Mouse (Mus musculus) liver, adult 2 months (tissue): Measurements from ENCODE around the gene Sys1. TPM values are rescaled to one million over a fixed set of nuclear protein-coding genes. Genes with fewer than 3 reads are reported as not detected.

Experiments used
- DNase-seq: peaks from one replicate; pipeline ENCODE4 v3.0.0-alpha.2; 2011; ENCODE audit warnings: low read depth, low spot score; ENCODE audit errors: extremely low read depth
- H3K27ac ChIP-seq: fragments of 200-500 bp; replicated peaks from 2 replicates; pipeline ENCODE4 v1.5.1; 2012; ENCODE audit warnings: low read depth, mild to moderate bottlenecking, control low read depth, inconsistent platforms, low read length; ENCODE audit not compliant: insufficient read depth
- H3K27me3 ChIP-seq: fragments of 200-500 bp; 2 replicates; pipeline ENCODE4 v1.6.1; 2012; ENCODE audit warnings: mild to moderate bottlenecking, moderate library complexity, low read length, inconsistent platforms; ENCODE audit not compliant: control insufficient read depth, insufficient read depth
- H3K36me3 ChIP-seq: fragments of 200-500 bp; 2 replicates; pipeline ENCODE4 v1.6.1; 2012; ENCODE audit warnings: low read length, inconsistent platforms; ENCODE audit not compliant: control insufficient read depth, insufficient read depth
- H3K4me1 ChIP-seq: fragments of 200-500 bp; 2 replicates; pipeline ENCODE4 v1.6.1; 2011; ENCODE audit warnings: low read length; ENCODE audit not compliant: control insufficient read depth, insufficient read depth
- H3K4me3 ChIP-seq: fragments of 200-500 bp; 2 replicates; pipeline ENCODE4 v1.5.1; 2011; ENCODE audit warnings: low read depth, mild to moderate bottlenecking, control low read depth, low read length, moderate library complexity; ENCODE audit not compliant: insufficient read depth
- H3K79me2 ChIP-seq: fragments of 200-500 bp; 2 replicates; pipeline ENCODE4 v1.6.1; 2012; ENCODE audit warnings: inconsistent platforms, mild to moderate bottlenecking, low read length, moderate library complexity; ENCODE audit not compliant: control insufficient read depth, insufficient read depth
- H3K9ac ChIP-seq: fragments of 200-500 bp; 2 replicates; pipeline ENCODE4 v1.6.1; 2012; ENCODE audit warnings: low read depth, mild to moderate bottlenecking, control low read depth, inconsistent platforms, low read length
- CTCF ChIP-seq: fragments of 200-500 bp; IDR thresholded peaks from 2 replicates; pipeline ENCODE4 v1.5.1; 2011; ENCODE audit warnings: low read depth, low read length, control low read depth
- POLR2A ChIP-seq: fragments of 200-500 bp; IDR thresholded peaks from 2 replicates; pipeline ENCODE4 v1.6.1; 2011; ENCODE audit warnings: low read length, control low read depth; ENCODE audit not compliant: insufficient read depth; ENCODE audit errors: extremely low read depth
- WGBS: fragments of 180-500 bp; shearing (Covaris S2); methylation state at CpG from one replicate; pipeline ENCODE4 v1.1.7; 2018; 5-methylcytosine and 5-hydroxymethylcytosine counted together
- polyA plus RNA-seq: library from polyadenylated mRNA; depleted of rRNA; stranded (reverse); fragments of >200 nt; gene quantifications from 2 replicates; pipeline ENCODE4 v1.2.3, GENCODE M21; 2012
- total RNA-seq: library from RNA; depleted of rRNA; stranded (reverse); fragments of >200 nt; gene quantifications from 2 replicates; pipeline ENCODE4 v1.2.3, GENCODE M21; 2014

The Sys1 gene
- total and polyA plus RNA-seq, 2 experiments: 33.7 to 145 TPM

GRCm38 (mm10) chr2:164496847-164497690, 40.3 kb downstream of the Sys1 start, which contains the start of gene Pigt:
TSS of gene Pigt (plus strand) at chr2:164497520.
- Histone ChIP-seq H3K36me3 (peaks cover 4% of the 10 kb centered on the region; the same call in 1 of the 2 replicates), H3K79me2 (peaks cover 6% of the 10 kb centered on the region; the same call in 1 of the 2 replicates), H3K4me1 (no peaks in the 10 kb centered on the region; the same call in 1 of the 2 replicates), H3K4me3 (peak within 1 kb of the TSS; percentile 89), H3K27me3 (no peaks in the 10 kb centered on the region), H3K9ac (peak within 1 kb of the TSS; percentile 86), H3K27ac (peak within 1 kb of the TSS; percentile 77)
- no peak for TF ChIP-seq CTCF
- TF ChIP-seq POLR2A: peak; percentile 79
- DNase-seq: peak; percentile 65
- 4% methylated on average over 43 of the region's 43 CpGs for WGBS

GRCm38 (mm10) chr2:164497691-164498268, 41.0 kb downstream of the Sys1 start:
- peaks cover 6% of the 10 kb centered on the region; the same call in 1 of the 2 replicates for H3K79me2 ChIP-seq
- peak; percentile 18 for DNase-seq
- peak overlapping the region; percentile 9; the same call in 1 of the 2 replicates for H3K27ac ChIP-seq
- no peaks in the 10 kb centered on the region for H3K27me3 ChIP-seq
- H3K9ac ChIP-seq: peak overlapping the region; percentile 86
- WGBS: 2% methylated on average over 21 of the region's 21 CpGs
- H3K4me1 ChIP-seq: no peaks in the 10 kb centered on the region; the same call in 1 of the 2 replicates
- H3K4me3 ChIP-seq: peak overlapping the region; percentile 89
- TF ChIP-seq POLR2A (no peak), CTCF (0 out of 2 replicates have a peak, but pooled peaks have one; percentile 9)
- H3K36me3 ChIP-seq: peaks cover 7% of the 10 kb centered on the region; the same call in 1 of the 2 replicates

GRCm38 (mm10) chr2:164499317-164499716, 42.6 kb downstream of the Sys1 start:
- Histone ChIP-seq H3K4me3 (no peak overlapping the region), H3K4me1 (no peaks in the 10 kb centered on the region; the same call in 1 of the 2 replicates), H3K9ac (no peak overlapping the region), H3K79me2 (peaks cover 6% of the 10 kb centered on the region; the same call in 1 of the 2 replicates), H3K27ac (no peak overlapping the region), H3K36me3 (peaks cover 21% of the 10 kb centered on the region; the same call in 1 of the 2 replicates), H3K27me3 (no peaks in the 10 kb centered on the region)
- DNase-seq: no peak
- 85% methylated on average over 5 of the region's 5 CpGs for WGBS
- peak; percentile 43 for TF ChIP-seq CTCF
- TF ChIP-seq POLR2A: no peak

GRCm38 (mm10) chr2:164500511-164500910, 43.7 kb downstream of the Sys1 start:
- Histone ChIP-seq H3K36me3 (peaks cover 26% of the 10 kb centered on the region; the same call in 1 of the 2 replicates), H3K79me2 (peaks cover 6% of the 10 kb centered on the region; the same call in 1 of the 2 replicates), H3K4me1 (peaks cover 3% of the 10 kb centered on the region), H3K27me3 (no peaks in the 10 kb centered on the region), H3K9ac (no peak overlapping the region), H3K4me3 (no peak overlapping the region), H3K27ac (no peak overlapping the region)
- no peak for TF ChIP-seq CTCF
- no peak for TF ChIP-seq POLR2A
- 88% methylated on average over 7 of the region's 7 CpGs for WGBS
- no peak for DNase-seq

- H3K9ac ChIP-seq: no peak overlapping the region
- no peaks in the 10 kb centered on the region for H3K27me3 ChIP-seq
- TF ChIP-seq POLR2A: no peak
- no peak for TF ChIP-seq CTCF
- no peak for DNase-seq
- 94% methylated on average over 3 of the region's 3 CpGs for WGBS
- no peak overlapping the region for H3K4me3 ChIP-seq
- H3K27ac ChIP-seq: peak overlapping the region; percentile 70
- H3K36me3 ChIP-seq: peaks cover 26% of the 10 kb centered on the region; the same call in 1 of the 2 replicates
- H3K79me2 ChIP-seq: no peaks in the 10 kb centered on the region
- H3K4me1 ChIP-seq: peaks cover 9% of the 10 kb centered on the region
Observed at GRCm38 (mm10) chr2:164504919-164505318, 48.2 kb downstream of the Sys1 start.
